Mouse (Mus musculus): ENCODE data around the gene Chil5. TPM values are rescaled to one million over a fixed set of nuclear protein-coding genes. Genes with fewer than 3 reads are reported as not detected.

Gene Chil5
- total and polyA plus RNA-seq, 3 experiments, result not detected

DNA sequence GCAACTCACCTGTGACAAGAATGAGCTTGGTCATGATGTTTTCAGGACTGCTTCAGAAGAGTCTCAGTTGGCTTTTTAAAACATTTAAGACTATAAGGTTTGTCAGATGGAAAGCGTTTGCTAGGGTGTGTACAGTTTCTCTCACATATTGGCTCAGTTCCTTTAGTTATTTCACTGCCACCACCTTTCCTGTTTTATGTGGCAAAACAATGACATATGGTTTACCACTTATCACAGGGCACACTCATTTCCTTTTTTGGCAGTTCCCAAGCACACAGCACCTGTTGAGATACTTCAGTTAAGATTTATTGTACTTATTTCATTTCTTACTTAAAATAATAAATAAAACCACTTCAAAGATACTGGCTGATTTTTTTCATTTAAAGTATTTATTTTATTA lies at the start of gene Chil5 (continued):
- TF ChIP-seq NELFE (IDR thresholded peaks at IDR 0.05; ENCODE audit: low read depth, low read length), result no peak

DNA sequence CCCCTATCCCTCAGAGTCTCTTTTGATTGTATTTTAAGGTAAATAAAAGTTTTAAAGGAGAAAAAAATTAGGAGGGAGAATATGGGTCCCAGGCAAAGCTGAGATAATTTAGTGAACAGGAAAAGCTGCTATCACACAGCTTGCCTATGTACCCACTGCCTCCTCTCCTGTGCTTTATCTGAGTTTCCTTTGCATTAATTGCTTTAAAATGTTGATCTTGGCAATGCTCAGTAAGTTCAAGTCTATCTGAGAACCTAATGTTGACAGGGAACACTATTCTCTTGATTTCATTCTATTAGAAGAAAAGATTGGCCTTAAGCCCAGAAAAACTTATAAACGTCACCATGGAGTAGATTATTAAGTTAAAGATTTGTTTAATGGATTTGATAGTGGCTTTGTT lies 42.2 kb upstream of the Chil5 start:
- Histone ChIP-seq H3K36me3 (ENCODE audit: control insufficient read depth in 1 of 2, insufficient read depth in 2 of 2, low read length in 2 of 2) (no peaks in the 10 kb centered on the region), H3K79me2 (ENCODE audit: control insufficient read depth, insufficient read depth, low read length, poor library complexity) (no peaks in the 10 kb centered on the region), H3K27ac (ENCODE audit: control insufficient read depth, low read depth, low read length) (no peak overlapping the region), H3K9ac (ENCODE audit: control insufficient read depth, low read depth, low read length, poor library complexity, severe bottlenecking) (no peak overlapping the region), H3K4me1 (ENCODE audit: control insufficient read depth in 1 of 2, insufficient read depth in 2 of 2, low read length in 2 of 2) (no peaks in the 10 kb centered on the region), H3K9me3 (replicated peaks; ENCODE audit: insufficient read depth, low read length) (no peaks in the 10 kb centered on the region), H3K4me3 (ENCODE audit: control insufficient read depth in 1 of 2, insufficient read depth in 1 of 2, low read depth in 2 of 2, low read length in 2 of 2) (no peak overlapping the region), H3K27me3 (ENCODE audit: control insufficient read depth in 1 of 2, insufficient read depth in 2 of 2, low read length in 2 of 2) (no peaks in the 10 kb centered on the region)
- TF ChIP-seq BHLHE40 (IDR thresholded peaks at IDR 0.05; ENCODE audit: borderline replicate concordance, low read depth, low read length) (no peak), CHD1 (IDR thresholded peaks at IDR 0.05; ENCODE audit: low read depth, low read length) (no peak), GATA1 (IDR thresholded peaks at IDR 0.05; ENCODE audit: low read depth, low read length) (no peak), RAD21 (IDR thresholded peaks at IDR 0.05; ENCODE audit: low read depth, low read length) (no peak), ZMIZ1 (IDR thresholded peaks at IDR 0.05; ENCODE audit: low read depth, low read length) (no peak), POLR2AphosphoS2 (IDR thresholded peaks at IDR 0.05; ENCODE audit: low read length) (no peak), TCF12 (IDR thresholded peaks at IDR 0.05; ENCODE audit: low read depth, low read length) (no peak), UBTF (IDR thresholded peaks at IDR 0.05; ENCODE audit: borderline replicate concordance, insufficient read depth, low read depth, low read length) (no peak), ZC3H11A (IDR thresholded peaks at IDR 0.05; ENCODE audit: low read depth, low read length) (no peak), MXI1 (IDR thresholded peaks at IDR 0.05; ENCODE audit: low read depth, low read length) (no peak), NELFE (IDR thresholded peaks at IDR 0.05; ENCODE audit: low read depth, low read length) (no peak)
- no peak for DNase-seq (ENCODE audit: low read depth, low spot score)

DNA sequence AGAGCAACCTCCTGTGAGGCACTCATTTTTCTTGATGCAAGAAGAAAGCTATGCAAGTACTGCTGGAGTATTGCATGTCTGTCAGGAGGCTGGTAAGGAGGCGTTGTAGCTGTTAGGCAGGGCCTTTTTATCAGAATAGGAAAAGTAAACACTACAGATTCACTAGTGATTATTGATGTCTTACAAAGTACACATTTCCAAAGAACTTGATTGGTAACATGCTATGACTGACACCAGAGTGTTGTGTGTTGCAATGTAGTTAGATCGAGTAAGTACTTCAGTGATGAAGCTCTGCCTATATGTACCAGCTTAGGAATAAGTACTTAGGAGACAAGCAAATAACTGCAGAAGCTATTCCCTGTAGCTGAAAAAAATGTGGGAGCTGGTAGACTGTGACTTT lies 38.4 kb upstream of the Chil5 start:
- no peaks in the 10 kb centered on the region for H3K9me3 ChIP-seq (replicated peaks; ENCODE audit: insufficient read depth, low read length)
- no peak overlapping the region for H3K9ac ChIP-seq (ENCODE audit: control insufficient read depth, low read depth, low read length, poor library complexity, severe bottlenecking)
- TF ChIP-seq POLR2AphosphoS2 (IDR thresholded peaks at IDR 0.05; ENCODE audit: low read length), result no peak
- TF ChIP-seq SMC3 (IDR thresholded peaks at IDR 0.05; ENCODE audit: low read depth, low read length), result no peak
- no peak for TF ChIP-seq JUND (IDR thresholded peaks at IDR 0.05; ENCODE audit: low read depth, low read length)
- TF ChIP-seq BHLHE40 (IDR thresholded peaks at IDR 0.05; ENCODE audit: borderline replicate concordance, low read depth, low read length), result no peak
- no peak for TF ChIP-seq SIN3A (IDR thresholded peaks at IDR 0.05; ENCODE audit: low read length)
- H3K27me3 ChIP-seq (ENCODE audit: control insufficient read depth in 1 of 2, insufficient read depth in 2 of 2, low read length in 2 of 2), result no peaks in the 10 kb centered on the region
- no peaks in the 10 kb centered on the region for H3K79me2 ChIP-seq (ENCODE audit: control insufficient read depth, insufficient read depth, low read length, poor library complexity)
- no peaks in the 10 kb centered on the region for H3K36me3 ChIP-seq (ENCODE audit: control insufficient read depth in 1 of 2, insufficient read depth in 2 of 2, low read length in 2 of 2)
- DNase-seq (ENCODE audit: low read depth, low spot score), result no peak
- H3K4me3 ChIP-seq (ENCODE audit: control insufficient read depth in 1 of 2, insufficient read depth in 1 of 2, low read depth in 2 of 2, low read length in 2 of 2), result no peak overlapping the region
- no peaks in the 10 kb centered on the region for H3K4me1 ChIP-seq (ENCODE audit: control insufficient read depth in 1 of 2, insufficient read depth in 2 of 2, low read length in 2 of 2)
- H3K27ac ChIP-seq (ENCODE audit: control insufficient read depth, low read depth, low read length), result no peak overlapping the region

All from MEL (cell line).